Mouse (Mus musculus) layer of hippocampus, adult 18-20 months (tissue): Measurements from ENCODE around the gene Rnf181. TPM values are rescaled to one million over a fixed set of nuclear protein-coding genes. Genes with fewer than 3 reads are reported as not detected.

Experiments used
- DNase-seq, 2 experiments: peaks; one replicate each; pipeline ENCODE4 v3.0.0; 2022; ENCODE audit warnings: low spot score in 2 of 2
- total RNA-seq, 2 experiments: library from RNA; stranded (reverse); gene quantifications; 2 replicates each; pipeline ENCODE4 v1.2.3; 2021

The Rnf181 gene
- total RNA-seq, 2 experiments from 2014 or later = 87.5 to 89.4 TPM

DNA sequence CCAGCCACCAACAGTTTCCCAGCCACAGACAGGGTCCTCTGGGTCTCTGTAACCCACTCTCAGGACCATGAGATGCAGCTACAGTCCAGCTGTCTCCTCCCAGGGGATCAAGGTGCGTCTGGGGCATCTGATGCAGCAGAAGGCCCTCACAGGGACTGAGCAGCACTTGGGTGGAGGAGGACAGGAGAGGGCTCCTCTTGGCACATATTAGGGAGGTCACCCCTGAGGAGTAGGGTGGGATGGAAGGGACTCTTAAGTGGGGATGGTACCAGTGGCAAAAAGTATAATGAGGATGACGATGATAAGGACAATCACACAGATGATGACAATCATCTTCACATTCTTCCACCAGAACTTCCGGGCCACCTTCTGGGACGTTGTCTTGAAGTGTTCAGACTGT lies 18.5 kb upstream of the Rnf181 start:
- DNase-seq = no peak

- DNase-seq = no peak
These were observed 17.2 kb upstream of the Rnf181 start for GRCm38 (mm10) chr6:72383952-72384351.

- no peak for DNase-seq
These were observed 16.5 kb upstream of the Rnf181 start for GRCm38 (mm10) chr6:72383142-72383820.

- DNase-seq = no peak
These were observed 15.7 kb upstream of the Rnf181 start for GRCm38 (mm10) chr6:72382494-72382893.

- DNase-seq = peak in 1 of 2 experiments; percentile 25
These were observed 13.5 kb upstream of the Rnf181 start, which contains the start of gene Vamp5 for GRCm38 (mm10) chr6:72380131-72380770. Gene Vamp5 (minus strand): TSS chr6:72380468.

DNA sequence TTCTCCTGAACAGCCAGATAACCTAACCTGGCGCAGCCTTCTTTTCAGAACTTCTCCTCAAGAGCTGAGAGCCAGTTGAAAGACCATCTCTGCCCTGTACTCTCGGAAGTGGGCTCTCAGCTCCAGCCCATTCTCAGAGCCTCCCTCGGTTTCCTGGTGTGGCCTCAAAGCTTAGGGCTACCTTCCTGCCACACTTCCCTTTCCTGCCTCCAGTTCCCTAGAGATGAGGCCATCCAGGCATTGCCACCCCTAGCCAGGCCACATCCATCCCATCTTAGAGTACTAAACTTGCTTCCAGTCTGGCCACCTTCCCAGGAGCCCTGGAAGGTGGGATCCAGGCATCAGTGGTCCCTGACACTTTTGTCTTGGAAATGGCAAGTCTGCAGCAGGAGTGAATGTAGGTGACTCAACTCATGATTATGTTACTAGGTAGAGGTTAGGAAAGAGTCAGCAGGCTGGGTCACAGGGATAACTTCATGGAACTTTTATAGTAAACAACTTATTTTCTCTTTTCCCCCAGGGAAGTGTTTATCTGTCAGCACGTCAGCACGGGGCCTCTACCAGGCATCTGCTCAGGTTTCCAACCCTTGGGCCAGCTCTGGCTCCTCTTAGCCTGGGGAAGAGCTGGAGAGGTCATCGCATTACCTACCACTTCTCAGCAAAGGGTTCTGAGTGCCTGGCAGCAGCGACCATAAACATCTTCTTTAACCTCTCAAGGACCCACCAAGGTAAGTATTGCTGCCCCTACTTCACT lies 12.8 kb upstream of the Rnf181 start:
- DNase-seq = no peak

- no peak for DNase-seq
These were observed 11.9 kb upstream of the Rnf181 start for GRCm38 (mm10) chr6:72378510-72379234.

DNA sequence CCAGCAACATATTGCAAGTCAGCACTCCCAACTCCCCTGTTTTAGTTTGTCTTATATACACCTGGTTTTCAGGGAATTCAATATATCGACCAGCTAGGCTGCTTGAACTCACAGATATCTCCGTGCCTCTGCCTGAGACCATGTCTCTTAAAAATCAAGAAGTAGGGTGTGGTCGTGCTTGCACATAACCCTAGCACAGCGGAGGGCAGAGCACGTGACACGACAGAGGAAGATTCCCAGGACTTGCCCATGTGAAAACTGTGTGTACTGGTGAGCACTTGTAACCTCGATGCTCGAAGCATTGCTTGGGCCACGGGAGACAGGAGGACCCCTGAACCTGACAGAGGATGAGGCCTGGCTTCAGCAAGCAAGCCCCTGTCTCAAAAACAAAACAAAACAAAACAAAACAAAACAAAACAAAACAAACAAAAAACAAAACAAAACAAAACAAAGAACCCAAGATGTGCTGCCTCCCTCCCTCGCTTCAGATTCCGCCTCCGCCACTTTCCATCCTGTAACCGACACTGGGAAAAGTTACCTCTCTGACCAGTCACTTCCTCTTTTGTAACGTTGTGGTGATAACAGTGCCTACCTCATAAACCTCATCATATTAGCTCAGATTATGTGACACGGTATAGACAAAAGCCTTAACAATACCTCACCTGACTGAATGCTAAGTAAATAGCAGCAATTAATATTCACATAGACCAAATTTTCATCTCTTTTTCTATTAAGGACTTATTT lies 8.2 kb upstream of the Rnf181 start:
- DNase-seq = no peak

DNA sequence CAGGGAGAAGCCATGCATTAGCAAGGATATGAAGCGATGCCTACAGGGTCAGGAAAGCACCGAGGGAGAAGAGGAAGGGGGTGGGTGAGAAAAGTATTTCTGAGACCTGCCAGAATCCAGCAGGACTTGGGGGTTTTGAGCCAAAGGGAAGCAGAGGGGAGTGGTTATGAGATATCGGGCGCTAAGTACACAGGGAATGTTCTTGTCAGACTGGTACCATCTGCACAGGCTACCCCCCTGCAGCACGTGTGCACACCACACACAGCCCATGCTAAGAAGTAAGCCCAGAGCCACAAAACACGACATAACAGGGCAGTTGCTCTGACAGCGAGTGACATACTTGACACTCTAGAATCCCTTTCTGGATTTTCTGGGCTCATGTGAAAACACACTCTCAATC lies 7.5 kb upstream of the Rnf181 start:
- DNase-seq = no peak

GRCm38 (mm10) chr6:72373184-72373583 lies 6.4 kb upstream of the Rnf181 start:
- DNase-seq = no peak

- DNase-seq = no peak
These were observed 4.8 kb upstream of the Rnf181 start for GRCm38 (mm10) chr6:72371571-72371970.

DNA sequence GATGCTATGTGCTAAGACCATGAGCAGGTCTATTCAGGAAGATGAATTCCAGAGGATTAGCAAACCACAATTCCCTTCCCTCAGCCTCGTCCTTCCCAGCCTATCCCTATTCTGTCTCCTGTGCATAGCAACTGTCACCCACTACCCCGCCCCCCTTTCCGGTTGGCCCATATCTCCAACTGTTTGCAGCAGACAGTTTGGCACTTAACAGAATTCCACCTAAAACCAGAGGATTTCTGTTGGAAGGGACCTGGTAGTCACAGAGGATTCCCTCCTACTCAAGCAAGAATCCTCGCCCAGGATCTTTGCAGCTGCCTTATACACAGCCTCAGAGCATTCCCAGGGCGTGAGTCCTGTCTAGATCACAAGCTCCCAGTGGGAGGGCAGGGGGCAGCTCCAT lies 4.4 kb upstream of the Rnf181 start:
- peak in 1 of 2 experiments; percentile 69 for DNase-seq

DNA sequence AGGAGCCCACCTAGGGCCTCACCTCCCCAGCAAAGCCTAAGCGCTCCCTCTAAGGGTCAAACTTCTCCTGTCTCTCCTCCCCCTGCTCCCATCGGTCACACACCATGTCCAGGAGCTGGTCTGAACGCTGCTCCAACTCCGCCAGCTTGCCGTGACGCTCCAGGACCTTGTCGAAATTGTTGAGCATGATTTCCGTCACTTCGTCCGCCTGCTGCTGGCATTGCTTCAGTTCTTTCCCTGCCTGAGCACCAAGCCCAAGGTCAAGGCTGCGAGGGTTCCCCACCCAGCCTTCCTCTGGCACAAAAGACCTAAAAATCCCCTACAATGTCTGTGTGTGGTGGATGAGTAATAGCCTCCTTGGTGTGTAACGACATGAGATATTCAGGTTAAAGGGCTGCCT lies 3.3 kb upstream of the Rnf181 start:
- no peak for DNase-seq

DNA sequence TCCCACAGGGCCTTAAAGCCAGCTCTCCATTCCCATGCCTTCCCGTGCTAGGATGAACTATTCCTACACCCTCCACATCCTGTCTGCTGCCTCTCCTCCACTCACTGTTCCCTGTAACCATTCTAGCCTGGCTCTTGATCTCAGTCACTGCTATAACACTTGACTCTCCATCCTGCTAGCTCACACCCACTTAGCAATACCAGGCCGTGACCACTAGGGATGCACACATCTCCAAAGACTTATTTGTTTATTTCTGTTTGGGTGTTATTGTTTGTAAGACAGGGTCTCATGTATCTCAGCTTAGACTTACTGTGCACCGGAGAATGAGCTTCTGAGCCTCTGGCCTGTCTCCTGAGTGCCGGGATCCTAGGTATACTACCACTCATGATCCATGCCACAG lies 2.8 kb upstream of the Rnf181 start:
- no peak for DNase-seq

GRCm38 (mm10) chr6:72367460-72367974 lies 761 bp upstream of the Rnf181 start:
- DNase-seq = no peak

DNA sequence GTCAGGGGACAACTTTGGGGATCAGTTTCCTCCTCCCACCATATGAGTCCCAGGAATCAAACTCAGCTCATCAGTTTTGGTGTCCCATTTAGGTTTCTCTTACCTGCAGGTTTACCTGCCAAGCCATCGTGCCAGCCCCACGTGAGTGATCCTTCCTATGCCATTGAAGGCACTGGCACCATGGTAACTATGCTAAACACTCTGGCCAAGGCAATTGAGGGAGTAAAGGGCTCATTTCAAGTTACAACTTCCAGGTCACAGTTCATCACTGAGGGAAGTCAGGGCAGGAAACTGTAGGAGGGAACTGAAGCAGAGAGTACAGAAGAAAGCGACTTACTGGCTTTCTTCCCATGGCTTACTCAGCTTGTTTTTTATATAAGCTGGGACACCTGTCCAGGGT lies 452 bp downstream of the Rnf181 start:
- no peak for DNase-seq

- no peak for DNase-seq
These were observed 1.8 kb downstream of the Rnf181 start for GRCm38 (mm10) chr6:72364985-72365384.

DNA sequence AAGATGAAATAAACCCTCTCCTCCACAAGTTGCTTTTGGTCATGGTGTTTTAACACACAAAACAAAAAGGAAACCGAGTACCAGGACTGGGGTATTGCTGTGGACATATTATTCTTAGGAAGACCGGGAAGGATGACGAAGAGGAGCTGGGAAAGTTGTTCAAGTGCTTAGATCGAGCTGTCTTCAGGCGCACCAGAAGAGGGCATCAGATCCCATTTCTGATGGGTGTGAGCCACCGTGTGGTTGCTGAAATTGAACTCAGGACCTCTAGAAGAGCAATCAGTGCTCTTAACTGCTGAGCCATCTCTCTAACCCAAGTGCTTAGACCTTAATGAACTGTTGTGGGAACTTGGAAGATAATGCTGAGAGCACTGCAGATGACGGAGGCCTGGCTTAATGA lies 2.7 kb downstream of the Rnf181 start:
- no peak for DNase-seq

DNA sequence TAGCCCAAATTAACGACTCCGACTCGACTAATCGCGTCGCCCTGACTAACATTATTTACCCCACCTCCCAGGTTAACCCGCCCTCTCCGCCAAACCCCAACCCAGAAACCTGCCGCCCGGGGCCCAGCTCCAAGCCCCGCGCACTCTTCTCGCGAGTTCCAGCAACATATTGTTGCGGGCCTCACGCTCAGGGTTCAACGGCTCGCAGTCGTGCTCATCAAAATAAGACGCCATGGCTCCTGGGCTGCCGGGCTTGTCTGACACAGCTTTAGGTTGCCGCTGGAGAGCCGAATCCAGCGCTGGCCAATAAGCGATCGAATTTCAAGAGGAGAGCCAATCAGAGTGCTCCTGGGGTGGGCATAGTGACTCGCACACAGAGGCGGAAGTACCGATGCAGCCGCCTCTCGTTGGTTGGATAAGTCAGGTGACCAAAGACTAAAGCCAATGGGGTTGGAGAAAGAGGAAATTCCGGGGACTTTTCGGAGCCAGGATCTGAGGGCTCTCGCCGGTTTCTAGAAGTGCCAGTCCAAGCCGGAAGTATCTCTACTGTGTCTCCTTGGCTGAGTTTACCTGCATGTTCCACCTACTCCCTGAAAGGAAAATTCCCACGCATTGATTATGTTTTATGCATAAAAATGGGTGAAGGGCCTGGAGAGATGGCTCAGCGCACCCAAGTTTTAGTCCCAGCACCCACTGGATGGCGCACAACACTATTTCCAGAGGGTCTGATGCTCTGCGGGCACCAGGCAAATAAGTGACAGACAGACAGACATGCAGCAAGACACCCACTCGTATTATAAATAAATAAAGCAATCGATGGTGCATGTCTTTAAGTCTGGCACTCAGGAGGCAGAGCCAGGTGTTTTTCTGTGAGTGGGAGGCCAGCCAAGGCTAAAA lies 4.4 kb downstream of the Rnf181 start:
- DNase-seq = peak; percentile 96 to 97

DNA sequence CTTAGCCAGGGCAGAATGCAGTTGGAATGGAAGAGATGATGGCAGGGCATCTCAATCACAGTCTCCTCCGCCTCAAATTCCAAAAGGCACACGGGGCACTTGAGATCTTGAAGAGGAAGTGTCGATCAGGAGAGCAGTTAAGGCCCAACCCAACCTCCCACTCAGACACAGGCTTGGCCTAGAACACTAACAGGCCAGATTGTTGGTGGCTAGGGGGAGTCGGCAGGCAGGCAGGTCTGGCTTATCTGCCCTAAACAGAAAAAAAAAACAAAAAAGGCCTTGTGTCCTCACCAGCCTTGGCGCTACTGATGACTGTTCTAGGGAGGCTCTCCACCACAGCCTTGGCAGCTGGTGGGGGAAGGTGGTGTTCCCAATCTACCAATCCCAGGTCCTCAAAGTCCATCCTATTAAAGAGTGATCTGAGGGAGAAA lies 5.6 kb downstream of the Rnf181 start:
- DNase-seq = no peak
